Mouse (Mus musculus) kidney, postnatal 14 days (tissue): ENCODE data around the gene Hdac5.

Source experiments
- DNase-seq: peaks from one replicate; pipeline ENCODE4 v3.0.0; 2022; ENCODE audit warnings: mixed read lengths

Hdac5 gene

DNA sequence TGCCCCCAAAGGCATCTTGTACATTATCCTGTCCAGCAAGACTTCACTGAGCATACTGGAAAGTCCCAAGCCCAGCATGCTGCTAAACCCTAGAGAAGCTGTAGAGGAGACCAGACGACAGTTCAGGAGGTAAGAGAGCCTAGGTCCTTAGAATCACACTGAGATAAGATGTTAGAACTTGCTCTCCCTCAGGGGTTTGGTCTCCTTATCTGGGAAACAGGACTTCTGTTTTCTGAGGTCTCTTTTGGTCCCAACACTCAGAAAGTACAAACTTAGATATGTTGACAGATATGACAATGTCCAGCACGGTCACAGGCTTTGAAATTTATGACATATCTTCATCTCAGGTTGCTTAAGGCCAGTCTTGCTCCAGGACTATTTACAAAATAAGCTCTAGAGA lies 6.1 kb upstream of the Hdac5 start:
- DNase-seq: no peak

DNA sequence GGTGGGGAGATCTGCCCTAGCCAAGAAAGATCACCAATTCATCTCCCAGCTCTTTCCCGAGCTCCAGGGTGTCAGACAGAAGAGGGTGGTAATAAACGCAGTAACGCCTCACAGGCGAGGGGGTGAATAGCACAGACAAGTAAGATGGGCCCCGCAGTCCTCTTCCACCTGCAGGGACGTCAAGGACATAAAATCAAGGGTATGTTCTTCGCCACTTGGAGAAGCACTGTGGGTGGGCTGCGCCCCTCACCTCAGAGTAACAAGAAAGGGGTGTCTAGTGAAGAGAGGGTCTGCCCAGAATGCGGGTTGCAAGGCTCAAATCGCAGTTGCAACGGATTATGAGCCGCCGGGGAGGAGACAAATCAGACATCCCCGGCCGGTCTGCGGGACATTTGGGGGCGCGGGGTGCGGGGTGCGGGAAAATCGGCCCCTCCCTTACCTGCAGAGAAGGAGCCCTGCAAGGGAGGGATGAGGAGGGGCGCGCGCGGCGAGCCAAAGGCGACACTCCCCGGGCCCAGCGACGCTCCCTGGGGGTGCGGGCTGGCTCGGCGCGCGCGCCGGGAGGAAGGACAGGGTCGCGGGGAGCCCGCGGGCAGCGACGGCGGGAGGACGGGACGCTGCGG lies 524 bp downstream of the Hdac5 start:
- DNase-seq: peak; percentile 34

- DNase-seq: no peak
Measured at GRCm38 (mm10) chr11:102228646-102229268, 1.2 kb downstream of the Hdac5 start.

GRCm38 (mm10) chr11:102228191-102228545 lies 1.8 kb downstream of the Hdac5 start:
- DNase-seq: no peak

GRCm38 (mm10) chr11:102227270-102228190 lies 2.4 kb downstream of the Hdac5 start:
- DNase-seq: no peak

GRCm38 (mm10) chr11:102226067-102226978 lies 3.6 kb downstream of the Hdac5 start:
- no peak for DNase-seq

- no peak for DNase-seq
Measured at GRCm38 (mm10) chr11:102225221-102225620, 4.7 kb downstream of the Hdac5 start.

DNA sequence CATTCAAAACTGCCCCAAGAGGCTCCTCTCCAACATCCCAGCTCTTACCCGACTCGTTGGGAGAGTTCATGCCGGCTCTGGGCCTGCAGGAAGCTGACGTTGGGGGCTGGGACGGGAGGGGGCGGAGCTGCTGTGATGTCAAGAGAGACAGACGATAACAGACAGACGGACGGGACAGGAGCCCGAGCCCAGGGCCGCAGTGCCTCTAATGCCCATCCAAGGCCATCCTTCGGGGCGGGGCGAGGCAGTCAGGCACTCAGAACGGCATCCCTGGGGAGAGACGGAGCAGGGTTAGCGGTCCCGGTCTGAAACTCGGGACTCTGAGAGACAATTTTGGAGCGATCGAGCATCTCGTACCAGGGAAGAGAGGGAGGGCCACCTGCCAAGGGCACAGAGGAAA lies 5.3 kb downstream of the Hdac5 start:
- DNase-seq: peak; percentile 39

DNA sequence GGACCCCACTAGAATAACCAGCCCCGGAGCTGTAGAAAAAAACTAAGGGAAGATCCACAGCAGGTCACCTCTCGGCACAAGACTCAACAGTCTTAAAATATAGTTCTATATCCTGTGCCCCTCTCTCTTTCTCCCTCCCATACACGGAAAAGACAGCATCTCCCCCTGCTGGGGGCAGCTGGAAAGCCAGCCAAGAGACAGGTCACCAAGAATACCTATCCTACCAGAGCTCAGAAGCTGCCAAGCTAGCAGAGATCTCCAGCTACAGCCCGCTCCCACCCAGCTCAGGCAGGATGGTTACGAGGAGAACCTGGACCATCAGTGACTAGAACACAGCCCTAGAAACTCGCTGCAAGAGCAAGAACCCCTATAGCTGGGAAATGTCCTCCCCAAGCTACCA lies 6.8 kb downstream of the Hdac5 start:
- DNase-seq: peak; percentile 71

DNA sequence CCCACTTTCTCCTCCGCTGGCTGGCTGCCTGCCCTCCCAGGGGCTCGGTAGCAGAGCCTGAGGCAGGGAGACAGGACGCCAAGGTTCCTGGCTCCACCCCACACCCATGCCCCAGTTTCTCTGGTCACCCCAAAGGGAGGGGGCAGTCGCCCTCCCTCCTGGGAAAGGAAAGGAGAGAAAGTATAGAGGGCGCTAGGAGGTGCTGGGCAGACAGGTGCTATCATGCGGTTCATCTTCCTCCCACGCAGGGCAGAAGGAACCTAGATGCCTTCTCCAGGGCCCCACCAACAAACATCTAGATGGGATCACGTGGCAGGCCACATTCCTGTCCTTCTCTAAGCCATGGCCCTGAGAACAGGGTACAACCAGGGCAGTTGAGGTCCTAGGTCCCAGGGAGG lies 8.0 kb downstream of the Hdac5 start:
- DNase-seq: peak; percentile 54

- DNase-seq: no peak
Measured at GRCm38 (mm10) chr11:102221243-102221953, 8.6 kb downstream of the Hdac5 start.

DNA sequence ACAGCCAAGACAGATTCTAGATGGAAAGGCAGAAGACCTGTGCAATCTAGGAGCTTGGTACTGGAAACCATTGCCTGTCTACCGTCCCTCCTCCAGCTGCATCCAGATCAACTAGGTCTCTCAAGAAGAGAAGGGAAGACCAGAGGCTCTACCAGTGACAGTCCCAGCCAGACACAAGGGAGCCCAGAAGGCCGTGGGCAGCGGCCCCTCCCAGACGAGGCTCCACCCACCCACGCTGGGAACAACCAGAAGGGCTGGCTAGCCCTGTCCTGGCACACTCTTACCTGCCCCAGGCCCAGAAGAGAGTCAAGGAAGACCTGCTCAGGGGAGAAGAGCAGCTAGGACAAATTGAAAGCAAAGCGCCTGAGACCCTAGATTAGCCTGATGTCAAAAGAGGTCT lies 9.5 kb downstream of the Hdac5 start:
- DNase-seq: no peak

- no peak for DNase-seq
Measured at GRCm38 (mm10) chr11:102219994-102220346, 10.0 kb downstream of the Hdac5 start.

DNA sequence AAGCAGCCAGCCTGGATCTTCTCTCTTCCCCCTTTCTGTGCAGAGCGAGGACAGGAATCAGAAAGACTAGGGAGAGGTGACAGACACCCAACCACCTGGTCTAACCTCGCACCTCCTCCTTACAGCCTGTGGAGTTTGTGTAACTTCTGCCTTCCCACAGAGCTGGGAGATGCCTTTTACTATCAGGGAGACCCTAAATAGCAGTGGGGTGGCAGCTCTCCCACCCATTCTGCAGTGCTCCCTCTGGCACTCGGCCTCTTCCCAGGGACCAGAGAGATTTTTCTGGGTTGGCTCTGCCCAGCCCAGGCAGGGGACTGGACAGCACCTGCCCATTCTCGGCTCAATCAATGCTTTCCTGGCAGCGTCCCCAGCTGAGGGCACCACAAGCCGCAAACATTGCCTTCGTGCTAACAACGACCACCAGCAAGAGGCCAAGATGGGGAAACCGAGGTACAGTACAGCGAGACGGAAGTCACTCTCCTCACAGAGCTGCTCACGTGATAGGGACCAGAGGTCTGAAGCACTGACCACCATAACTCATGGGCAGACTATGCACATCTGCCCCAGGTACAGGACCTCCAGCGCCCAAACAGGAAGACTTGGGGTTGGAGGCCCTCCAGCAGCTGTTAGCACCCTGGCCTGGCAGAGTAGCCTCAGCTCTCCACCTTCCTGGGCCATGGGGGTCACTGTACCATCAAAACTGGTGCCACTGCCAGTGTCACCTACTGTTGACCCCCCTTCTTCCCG lies 10.5 kb downstream of the Hdac5 start:
- no peak for DNase-seq

- DNase-seq: peak; percentile 98
Measured at GRCm38 (mm10) chr11:102218783-102219182, 11.2 kb downstream of the Hdac5 start.

- DNase-seq: peak; percentile 34
Measured at GRCm38 (mm10) chr11:102217876-102218430, 12.0 kb downstream of the Hdac5 start.

GRCm38 (mm10) chr11:102217396-102217795 lies 12.6 kb downstream of the Hdac5 start:
- DNase-seq: no peak

DNA sequence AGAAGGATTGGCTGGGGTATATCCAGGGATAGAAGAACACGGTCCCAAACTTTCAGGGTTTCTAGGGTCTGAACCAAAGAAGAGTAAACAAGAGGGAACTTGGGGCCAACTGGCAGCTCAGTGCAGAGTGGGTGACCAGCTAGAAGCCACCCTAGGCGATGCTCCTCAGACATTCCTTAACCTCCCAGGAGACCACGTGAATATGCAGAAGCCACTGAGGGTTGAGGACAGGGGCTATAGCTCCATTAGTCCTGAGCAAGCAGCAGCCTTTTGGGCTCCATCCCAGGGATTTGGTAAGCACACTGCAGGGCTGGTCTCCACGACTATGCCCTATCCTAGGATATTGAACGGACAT lies 13.1 kb downstream of the Hdac5 start:
- no peak for DNase-seq

GRCm38 (mm10) chr11:102216056-102216885 lies 13.7 kb downstream of the Hdac5 start:
- peak; percentile 83 for DNase-seq

- no peak for DNase-seq
Measured at GRCm38 (mm10) chr11:102215511-102215910, 14.5 kb downstream of the Hdac5 start.
